Mouse (Mus musculus) cerebellum, adult 8-10 months (tissue): ENCODE results near the gene Ankrd35.
A peak's percentile ranks its signal among the peaks of the same experiment; 100 is the strongest.
"Not testable (repeated sequence)": the region's sequence is repeated elsewhere in the genome, so short reads cannot be mapped to it uniquely, and the experiment has no call there.

ENCODE experiments used
- DNase-seq: peaks from one replicate; pipeline ENCODE4 v3.0.0; 2022

Ankrd35 gene

DNA sequence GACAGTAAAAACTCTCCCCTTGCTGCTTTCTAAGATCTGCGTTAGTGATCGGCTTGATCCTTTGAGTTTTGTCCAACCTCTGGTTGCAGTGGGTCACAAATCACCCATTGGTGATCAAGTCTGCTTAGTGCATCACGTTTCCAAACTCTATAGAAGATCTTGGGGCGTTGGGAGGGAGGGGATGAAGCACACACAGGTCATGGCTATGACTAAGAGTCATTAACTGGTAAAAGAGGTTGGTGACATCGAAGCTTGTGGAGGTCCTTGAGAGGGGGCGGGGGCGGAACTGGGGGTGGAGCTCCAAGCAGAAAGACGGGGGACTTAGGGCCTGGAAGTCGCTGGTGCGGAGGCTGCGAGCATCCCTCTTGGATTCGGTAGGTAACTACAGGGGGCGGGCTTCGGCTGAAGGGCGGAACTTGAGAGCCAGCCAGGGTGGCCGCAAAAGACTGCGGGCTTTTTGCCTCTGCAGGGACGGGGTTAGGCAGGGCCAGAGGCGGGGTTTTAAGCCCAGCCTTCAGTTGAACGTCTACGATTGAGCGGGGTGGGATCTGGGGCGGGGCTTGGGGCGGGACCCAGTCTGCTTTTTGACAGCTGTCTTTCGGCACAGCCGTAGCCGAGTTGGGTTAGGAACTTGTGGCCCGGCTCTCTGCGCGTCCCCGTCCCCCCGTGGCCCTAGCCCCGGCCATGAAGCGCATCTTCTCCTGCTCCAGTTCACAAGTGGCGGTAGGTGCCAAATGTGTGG is at the start of gene Ankrd35:
TSS of gene Ankrd35 (plus strand) at position 405 of the 742 bp plus-strand sequence.
- DNase-seq, result peak; percentile 74

DNA sequence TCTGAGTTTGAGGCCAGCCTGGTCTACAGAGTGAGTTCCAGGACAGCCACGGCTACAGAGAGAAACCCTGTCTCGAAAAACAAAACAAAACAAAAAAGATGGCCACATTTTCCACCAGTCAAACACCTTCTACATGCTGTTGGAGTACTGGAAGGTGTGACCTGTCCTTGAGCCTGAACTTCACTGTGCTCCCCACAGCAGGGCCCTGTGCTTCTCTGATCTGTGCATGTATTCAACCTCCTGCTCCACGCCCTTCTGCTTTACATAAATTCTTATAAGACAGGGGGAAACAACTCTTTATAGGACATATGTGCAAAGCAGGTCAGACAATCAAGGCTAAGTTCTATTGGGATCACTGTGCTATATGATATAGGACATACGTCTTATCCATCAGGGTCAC is 46.7 kb upstream of the Ankrd35 start:
- DNase-seq, result no peak

DNA sequence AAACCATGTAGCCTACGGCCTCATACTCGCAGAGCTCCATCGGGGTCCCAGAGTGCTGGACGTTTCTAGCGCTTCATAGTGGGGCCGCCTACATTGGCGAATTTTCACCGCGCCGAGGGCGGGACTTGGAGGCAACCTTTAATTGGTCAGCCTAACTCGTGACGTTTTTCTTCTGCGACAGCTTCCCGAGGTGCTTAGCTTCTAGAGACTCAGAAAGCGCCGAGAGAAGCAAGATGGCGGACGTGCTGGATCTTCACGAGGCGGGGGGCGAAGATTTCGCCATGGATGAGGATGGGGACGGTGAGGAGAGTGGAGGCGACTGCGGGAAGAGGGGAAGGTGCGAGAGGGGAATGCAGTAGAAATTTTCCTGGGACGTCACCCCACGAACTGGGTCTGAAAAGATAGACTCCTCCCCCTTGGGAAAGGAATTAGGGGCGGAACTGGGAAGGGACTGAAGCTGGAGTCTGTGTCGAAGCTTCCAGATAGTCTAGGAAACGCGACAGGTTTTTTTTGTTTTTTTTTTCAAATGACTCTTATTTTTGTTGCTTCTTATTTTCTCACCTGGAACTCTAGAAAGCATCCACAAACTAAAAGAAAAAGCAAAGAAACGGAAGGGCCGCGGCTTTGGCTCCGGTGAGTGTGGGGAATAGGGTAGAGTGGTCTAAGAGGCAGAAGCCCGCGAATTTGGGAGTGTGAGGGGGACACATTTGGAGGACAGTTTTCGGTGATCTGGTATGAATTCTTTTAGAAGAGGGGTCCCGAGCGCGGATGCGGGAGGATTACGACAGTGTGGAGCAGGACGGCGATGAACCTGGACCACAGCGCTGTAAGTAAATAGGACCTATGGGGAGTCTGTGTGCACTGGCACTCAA is 40.0 kb upstream of the Ankrd35 start, which contains the start of gene Rbm8a:
TSS of gene Rbm8a (plus strand) at position 205 of the 872 bp plus-strand sequence.
- DNase-seq, result peak; percentile 95

DNA sequence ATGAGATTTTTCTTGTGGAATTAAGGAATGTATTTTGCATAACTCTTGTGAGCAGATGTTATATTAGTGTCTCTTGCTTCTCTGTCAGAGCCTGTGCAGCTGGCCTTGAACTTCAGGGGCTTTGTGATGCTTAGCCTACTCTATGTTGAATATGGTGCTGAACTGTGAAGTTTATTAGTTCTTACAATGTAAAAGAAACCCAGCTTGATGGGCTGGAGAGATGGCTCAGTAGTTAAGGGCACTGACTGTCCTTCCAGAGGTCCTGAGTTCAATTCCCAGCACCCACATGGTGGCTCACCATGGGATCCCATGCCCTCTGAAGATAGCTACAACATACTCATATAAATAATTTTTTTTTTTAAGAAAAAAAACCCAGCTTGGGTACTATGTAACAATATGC is 37.9 kb upstream of the Ankrd35 start:
- DNase-seq, result no peak

DNA sequence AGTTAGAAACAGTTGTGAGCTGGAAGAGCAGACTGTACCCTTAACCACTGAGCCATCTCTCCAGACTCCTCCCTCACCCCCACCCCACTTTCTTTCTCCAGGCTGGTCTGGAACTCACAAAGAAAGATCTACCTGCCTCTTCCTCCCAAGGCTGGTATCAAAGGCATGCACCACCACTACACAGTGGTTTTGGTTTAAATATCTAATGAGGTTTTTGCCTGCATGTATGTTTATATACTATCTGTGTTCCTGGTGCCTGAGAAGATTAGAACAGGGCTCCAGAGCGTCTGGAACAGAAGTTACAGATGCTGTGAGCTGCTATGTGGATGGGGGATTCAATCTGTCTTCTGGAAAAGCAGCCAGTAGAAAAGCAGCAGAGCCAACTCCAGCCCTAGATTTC is 35.9 kb upstream of the Ankrd35 start:
- no peak for DNase-seq

DNA sequence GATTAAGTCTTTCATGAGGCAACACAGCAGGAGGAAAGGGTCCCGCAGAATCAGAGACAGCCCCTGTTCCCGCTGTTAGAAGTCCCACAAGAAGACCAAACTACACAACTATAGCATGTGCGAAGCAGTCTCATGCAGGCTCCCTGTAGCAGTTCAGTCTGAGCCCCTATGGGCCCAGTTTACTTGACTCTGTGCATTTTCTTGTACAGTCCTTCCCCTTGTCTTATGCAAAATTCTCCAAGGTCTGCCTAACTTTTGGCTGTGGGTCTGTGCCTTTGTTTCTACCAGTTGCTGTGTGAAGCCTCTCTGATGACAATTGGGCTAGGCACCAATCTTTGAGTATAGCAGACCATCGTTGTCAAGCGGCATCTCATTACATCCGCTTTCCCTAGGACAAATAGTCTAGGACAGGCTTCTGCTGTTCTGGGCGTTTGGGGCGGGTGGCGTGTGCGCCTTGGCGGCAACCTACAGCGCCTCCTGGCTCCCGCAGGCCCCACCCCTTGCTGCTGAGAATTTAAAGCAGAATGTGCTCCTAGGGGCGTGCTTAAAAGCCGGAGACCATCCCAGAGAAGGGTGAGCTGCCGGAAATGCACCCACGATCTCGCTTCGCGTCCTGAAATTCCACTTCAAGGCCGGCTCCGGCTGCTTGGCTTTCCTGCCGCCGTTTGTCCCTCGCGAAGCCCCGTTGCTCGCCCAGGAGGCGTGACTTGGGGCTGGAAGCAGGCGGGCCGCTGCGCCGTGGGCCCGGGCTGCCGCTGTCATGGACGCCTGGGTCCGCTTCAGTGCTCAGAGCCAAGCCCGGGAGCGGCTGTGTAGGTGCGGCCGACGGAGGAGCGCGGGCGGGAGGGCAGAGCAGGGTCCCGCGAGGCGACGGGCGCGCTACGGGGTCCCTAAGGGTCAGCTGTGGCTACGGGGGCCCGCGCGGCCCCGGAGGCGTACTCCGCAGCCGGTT is 34.7 kb upstream of the Ankrd35 start, which contains the start of the genes Pex11b and Gm42957:
TSS of gene Pex11b (plus strand) at position 449 of the 952 bp plus-strand sequence.
TSS of gene Gm42957 (plus strand) at position 547 of the 952 bp plus-strand sequence.
- peak; percentile 80 for DNase-seq

DNA sequence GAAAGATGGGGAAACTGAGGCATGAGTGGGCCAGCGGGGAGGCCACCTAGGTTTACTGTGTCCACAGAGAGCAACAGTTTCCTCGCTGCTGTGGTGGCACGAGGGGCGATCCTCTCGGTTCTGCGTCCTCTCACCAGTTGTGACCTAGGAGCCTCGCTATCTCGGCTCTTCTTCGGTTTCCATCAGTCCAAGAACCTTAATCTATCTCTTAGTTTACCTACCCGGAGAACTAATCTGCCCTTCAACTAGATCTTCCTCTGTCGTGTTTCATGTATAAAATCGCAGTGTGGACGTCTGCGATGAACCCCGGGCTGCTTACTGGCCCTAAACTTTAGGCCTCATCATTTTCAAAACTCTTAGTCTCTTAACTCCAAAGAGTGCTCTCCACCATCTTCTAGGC is 34.0 kb upstream of the Ankrd35 start:
- no peak for DNase-seq

DNA sequence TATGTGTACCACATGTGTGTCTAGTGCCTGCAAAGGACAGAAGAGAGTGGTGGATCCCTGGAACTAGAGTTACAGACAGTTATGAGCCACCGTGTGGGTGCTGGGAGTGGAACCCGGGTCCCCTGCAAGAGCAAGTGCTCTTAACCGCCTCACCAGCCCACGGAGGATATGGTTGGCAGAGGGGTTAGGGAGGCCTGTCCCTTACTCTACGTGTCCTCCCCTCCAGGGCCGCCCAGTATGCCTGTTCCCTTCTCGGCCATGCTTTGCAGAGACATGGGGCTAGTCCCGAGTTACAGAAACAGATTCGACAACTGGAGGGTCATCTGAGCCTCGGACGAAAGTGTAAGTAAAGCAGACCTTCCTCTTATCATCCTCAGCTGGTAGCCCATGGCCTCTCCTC is 33.5 kb upstream of the Ankrd35 start:
- DNase-seq, result no peak

DNA sequence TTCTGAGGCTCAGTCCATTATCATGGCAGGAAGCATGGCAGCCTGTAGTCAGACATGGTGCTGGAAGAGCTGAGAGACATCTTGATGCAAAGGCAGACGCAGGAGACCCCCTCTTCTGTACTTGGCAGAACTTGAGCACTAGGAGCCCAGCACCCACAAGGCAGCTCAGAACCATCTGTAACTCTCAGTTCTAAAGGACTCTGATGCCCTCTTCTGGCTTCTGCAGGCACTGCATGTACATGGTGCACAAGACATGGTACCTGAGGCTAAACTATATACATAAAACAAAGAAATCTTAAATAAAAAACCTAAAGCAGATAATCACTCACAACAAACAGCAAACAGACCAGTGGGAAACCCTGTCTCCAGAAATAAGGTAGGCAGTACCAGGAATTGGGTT is 30.7 kb upstream of the Ankrd35 start:
- DNase-seq, result peak; percentile 61

DNA sequence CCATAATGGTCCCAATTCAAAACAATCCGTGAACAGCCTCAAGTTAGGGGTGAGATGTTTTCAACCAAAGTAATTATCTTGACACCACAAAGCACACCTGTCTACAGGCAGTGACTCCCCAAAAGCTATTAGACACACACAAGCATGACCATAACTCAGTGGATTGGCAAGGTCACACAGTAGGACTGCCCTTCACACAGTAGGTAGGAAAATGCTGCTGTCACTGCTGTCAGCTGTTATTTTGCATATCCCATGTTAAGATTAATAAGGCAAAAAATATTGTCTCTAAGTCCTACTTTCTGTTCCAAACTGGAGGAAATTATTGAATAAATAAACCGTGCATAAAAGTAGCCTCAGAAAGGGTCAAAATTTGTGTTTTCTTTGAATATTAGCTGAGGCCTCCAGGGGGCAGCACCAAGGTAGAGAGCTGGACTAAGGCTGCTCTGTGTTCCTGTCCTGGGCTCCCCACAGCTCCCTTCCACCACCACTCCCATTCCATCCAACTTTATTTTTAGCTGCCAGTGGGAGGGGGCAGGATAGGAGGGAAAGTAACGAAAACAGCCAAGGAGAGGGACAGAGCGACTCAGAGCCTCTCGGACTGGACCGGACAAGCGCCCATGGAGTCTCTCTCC is 24.8 kb upstream of the Ankrd35 start, which contains the start of gene Itga10:
TSS of gene Itga10 (plus strand) at position 567 of the 632 bp plus-strand sequence.
- DNase-seq, result no peak

DNA sequence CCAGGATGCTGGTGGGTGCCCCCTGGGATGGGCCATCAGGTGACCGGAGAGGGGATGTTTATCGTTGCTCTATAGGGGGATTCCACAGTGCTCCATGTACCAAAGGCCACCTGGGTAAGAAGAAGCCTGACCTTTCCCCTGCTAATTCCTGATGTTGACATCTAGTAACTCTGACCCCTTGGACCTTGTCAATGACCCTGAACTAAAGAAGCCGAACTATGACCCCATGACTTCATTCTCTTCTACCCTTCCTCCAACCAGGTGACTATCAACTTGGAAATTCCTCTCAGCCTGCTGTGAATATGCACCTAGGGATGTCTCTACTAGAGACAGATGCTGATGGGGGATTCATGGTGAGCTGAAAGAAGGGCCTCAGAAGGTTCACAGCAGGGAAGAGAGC is 22.6 kb upstream of the Ankrd35 start:
- no peak for DNase-seq

DNA sequence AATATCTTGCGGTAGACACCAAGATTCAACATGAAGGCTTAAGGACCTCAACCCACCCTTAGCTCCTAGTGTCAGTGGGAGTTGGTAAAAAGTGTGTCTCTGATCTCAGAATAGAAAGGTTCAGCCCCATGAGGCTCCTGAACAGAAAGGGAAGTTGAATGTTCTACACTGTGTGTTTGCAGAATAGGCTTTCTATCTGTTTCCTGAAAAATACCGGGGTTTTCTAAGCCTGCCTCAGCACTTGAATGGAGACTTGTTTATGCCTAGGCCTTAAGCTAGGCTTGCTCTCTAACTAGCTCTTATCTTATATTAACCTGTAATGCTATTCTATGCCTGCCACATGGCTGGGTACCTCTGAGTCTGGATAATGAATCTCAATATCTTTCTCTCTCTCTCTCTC is 9.0 kb upstream of the Ankrd35 start:
- DNase-seq, result no peak

DNA sequence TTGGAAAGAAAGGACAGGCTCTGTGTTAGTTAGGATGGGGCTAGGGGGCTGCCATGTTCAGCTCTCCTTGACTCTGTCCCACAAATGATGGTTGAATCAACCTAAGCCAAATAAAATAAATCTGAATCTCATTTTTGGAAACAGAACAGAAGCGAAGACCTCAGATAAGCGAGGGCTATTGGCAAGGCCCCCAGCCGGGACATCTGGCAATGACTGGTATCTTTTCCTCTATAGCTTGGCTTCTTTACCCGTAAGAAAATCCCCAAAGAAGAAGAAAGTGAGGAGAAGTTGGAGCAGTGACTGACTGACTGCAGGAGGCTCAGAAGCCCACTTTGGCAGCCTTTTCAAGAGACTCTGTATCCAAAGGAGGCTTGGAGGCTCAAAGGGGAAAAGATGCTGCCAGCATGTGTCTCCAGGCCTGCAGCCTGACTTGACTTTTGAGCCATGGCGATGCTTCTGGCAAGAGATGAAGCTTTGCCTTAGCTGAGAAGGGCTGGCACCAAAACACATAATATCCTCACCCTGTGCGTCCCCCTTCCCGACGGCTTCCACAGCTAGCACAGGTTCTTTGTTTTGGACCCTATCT is 7.1 kb upstream of the Ankrd35 start:
- no peak for DNase-seq

DNA sequence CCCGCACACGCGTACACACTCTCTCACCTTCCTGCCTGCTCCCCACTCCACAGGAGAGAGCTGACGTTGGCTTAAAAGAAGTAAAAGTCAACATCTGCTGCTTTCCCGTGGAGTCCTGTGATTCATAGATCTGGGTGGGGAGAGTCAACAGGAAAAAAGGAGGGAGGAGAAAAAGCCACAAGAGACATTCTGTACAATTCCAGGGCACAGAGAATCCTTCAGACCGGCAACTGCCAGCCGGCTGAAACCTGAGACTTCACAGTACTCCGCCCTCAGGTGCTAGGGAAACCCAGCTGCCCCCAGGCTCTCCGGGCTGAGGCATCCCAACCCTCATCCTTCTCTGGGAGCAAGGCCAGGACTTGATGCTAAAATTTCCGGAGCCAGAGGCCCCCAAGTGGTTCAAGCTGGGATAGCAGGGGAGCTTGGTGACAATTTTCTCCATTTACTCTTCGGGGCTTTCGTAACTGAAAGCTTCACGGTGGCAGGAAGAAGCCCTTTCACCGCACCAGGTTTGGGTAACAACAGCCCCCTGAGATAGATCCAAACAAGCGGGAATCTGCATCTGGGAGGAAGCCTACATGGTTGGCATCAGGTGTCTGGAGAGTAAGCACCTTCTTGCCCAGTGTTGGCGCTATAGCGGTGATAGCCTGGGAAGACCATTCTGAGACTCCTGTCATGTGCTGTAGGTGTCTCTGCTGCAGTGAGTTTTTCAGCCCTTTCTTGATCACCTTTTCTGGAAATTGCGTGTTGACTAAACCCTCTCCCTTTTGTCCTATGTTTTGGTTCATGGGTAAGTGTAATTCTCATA is 6.3 kb upstream of the Ankrd35 start:
- DNase-seq, result peak; percentile 92

DNA sequence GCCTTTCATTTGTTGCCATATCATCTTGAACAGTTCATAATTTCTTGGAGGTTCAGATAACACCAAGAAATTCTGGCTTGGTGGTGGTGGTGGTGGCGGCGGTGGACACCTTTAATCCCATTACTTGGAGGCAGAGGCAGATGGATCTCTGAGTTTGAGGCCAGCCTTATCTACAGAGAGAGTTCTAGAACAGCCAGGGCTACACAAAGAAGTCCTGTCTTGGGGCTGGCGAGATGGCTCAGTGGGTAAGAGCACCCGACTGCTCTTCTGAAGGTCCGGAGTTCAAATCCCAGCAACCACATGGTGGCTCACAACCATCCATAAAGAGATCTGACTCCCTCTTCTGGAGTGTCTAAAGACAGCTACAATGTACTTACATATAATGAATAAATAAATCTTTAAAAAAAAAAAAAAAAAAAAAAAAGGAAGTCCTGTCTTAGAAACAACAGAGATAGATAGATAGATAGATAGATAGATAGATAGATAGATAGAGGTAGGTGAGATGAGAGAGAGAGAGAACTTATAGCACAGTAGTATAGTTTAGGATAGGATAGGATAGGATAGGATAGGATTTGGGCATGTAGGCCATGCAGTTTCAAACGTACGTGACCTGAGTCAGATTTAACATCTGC is 4.1 kb upstream of the Ankrd35 start:
- not testable (repeated sequence) for DNase-seq

DNA sequence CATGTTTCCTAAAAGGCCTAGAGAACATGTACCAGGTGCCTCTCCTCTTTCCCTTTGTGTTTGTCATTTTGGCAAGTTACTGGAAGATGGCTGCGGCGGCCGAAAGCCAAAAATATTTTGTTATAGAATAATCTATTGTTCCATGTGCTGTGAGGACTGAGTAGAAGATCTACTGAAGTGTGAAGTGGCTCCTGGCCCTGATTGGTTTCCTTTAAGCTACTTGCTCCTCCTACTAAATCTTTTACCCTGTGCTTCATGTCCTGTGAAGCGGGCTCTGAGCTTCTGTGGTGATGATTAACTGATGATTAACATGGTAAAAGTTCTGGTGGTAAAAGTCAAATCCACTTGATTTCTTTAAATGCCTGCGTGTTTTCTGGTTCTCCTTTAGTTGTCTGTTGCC is 3.0 kb upstream of the Ankrd35 start:
- DNase-seq, result no peak

DNA sequence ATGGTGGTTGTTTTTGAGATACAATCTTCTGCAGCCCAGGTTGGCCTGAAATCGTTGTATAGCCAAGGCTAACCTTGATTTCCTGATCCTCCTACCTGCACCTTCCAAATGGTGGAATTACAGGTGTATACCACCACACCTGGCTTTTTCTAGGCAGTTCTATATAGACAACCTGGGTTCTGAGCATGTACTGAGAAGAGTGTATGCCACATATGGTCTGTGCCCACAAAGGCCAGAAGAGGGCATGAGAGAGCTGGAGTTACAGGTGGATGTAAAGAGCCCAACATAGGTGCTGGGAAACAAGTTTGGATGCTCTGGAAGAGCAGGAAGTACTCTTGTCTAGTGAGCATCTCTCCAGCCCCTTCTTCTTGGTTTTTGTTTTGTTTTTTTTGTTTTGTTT is 2.6 kb upstream of the Ankrd35 start:
- DNase-seq, result no peak

DNA sequence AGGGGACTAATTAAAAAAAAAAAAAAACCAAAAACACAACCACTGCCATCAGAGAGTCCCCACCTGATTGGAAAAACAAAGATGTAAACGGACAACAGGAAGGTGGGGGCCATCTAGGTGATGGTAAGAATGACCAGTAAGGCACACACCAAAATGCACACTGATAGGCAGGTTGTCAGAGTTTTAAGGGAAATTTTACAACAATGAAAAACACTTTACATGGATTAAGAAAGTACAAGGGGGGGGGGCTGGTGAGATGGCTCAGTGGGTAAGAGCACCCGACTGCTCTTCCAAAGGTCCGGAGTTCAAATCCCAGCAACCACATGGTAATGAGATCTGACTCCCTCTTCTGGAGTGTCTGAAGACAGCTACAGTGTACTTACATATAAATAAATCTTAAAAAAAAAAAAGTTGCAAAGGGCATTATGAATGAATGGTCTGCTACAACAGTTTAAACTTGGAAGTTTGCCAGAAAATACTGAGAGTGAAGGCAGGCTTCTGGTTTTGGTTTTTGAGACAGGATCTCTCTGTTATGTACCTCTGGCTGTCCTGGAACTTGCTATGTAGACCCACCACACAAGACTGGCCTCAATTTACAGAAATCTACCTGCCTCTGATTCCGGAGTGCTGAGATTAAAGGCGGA is 1.4 kb upstream of the Ankrd35 start:
- no peak for DNase-seq

DNA sequence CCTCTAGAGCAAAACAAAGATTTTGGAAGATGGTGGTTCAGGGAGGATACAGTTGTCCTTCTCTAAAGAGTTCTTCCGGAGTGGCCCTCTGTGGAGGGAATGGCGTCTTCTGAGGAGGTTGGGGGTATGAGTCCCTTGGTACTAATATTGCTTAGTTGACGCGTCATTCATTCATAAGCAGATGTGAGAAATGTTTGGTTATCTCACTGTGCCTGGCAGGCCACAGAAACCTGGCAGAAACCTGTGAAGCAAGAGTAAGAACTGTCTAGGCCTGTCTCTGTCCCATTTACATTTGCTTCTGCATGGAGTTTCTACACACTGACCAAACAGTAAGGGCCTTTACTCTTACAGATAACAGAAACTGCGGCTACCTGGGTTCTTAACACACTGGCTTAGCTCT is 1.6 kb downstream of the Ankrd35 start:
- no peak for DNase-seq

DNA sequence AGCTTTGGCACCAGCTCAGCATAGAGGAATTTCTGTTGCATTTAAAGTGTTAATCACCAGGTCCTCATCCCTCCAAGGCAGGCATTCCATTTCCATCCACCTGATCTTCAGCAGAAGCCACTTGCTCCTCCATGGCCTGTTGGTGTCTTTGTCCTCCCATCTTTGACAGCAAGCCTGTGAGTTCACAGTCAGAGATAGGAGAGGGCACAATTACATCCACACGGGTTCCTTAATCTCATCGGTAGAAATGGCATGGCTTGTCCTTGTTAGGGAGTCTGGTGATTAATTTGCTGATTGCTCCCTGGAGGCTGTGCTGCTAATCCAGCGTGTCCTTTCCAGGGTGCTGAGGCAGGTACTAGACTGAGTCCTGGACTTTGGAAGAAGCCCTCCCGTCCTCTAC is 3.6 kb downstream of the Ankrd35 start:
- DNase-seq, result no peak
